Mouse (Mus musculus): Measurements from ENCODE around the gene Akr1c14.

GRCm38 (mm10) chr13:4131721-4132120, 82.9 kb downstream of the Akr1c14 start:
- TF ChIP-seq POLR2A (IDR thresholded peaks at IDR 0.05; ENCODE audit: borderline replicate concordance, low read depth, low read length) (no peak), CTCF (IDR thresholded peaks at IDR 0.05; ENCODE audit: low read depth, low read length) (no peak)
